Mouse (Mus musculus) MEL (cell line): ENCODE measurements at regions not wholly inside any gene's neighbourhood (a gene's known extent, or its start where the extent isn't known, plus 50 kb on each side); places are given as distances from the start of the nearest gene placed in this dataset.

Source experiments
- BHLHE40 ChIP-seq: IDR thresholded peaks from 2 replicates; pipeline ENCODE4 v1.6.1; 2012; ENCODE audit warnings: low read depth, mild to moderate bottlenecking, inconsistent platforms, low read length, improper control_type of control experiment, borderline replicate concordance
- CHD1 ChIP-seq: IDR thresholded peaks from 2 replicates; pipeline ENCODE4 v1.6.1; 2012; ENCODE audit warnings: low read depth, mild to moderate bottlenecking, inconsistent platforms, low read length, improper control_type of control experiment
- CTCF ChIP-seq, 3 experiments: IDR thresholded peaks in 2 of 3; conservative IDR thresholded peaks in 1 of 3; 2 replicates each; pipeline ENCODE4 v1.5.1; 2011 to 2012; ENCODE audit warnings: low read length in 3 of 3, low read depth in 2 of 3, mild to moderate bottlenecking in 2 of 3, improper control_type of control experiment in 1 of 3, inconsistent platforms in 1 of 3, mixed read lengths in 1 of 3, moderate library complexity in 1 of 3; ENCODE audit not compliant: control insufficient read depth in 1 of 3, insufficient read depth in 1 of 3, poor library complexity in 1 of 3, severe bottlenecking in 1 of 3
- E2F4 ChIP-seq: IDR thresholded peaks from 2 replicates; pipeline ENCODE4 v1.6.1; 2011; ENCODE audit warnings: low read depth, low read length, improper control_type of control experiment, borderline replicate concordance
- EP300 ChIP-seq, 2 experiments: IDR thresholded peaks; 2 replicates each; pipeline ENCODE4 v1.6.1; 2011; ENCODE audit warnings: improper control_type of control experiment in 2 of 2, low read length in 2 of 2, low read depth in 1 of 2, mild to moderate bottlenecking in 1 of 2
- MXI1 ChIP-seq: IDR thresholded peaks from 2 replicates; pipeline ENCODE4 v1.6.1; 2011; ENCODE audit warnings: mild to moderate bottlenecking, low read depth, low read length, improper control_type of control experiment
- POLR2A ChIP-seq, 2 experiments: IDR thresholded peaks; 2 replicates each; pipeline ENCODE4 v1.6.1; 2011 to 2012; ENCODE audit warnings: low read length in 2 of 2, mild to moderate bottlenecking in 2 of 2, control low read depth in 1 of 2, improper control_type of control experiment in 1 of 2, low read depth in 1 of 2, moderate library complexity in 1 of 2; ENCODE audit not compliant: control insufficient read depth in 1 of 2, insufficient read depth in 1 of 2, poor library complexity in 1 of 2
- RAD21 ChIP-seq: IDR thresholded peaks from 2 replicates; pipeline ENCODE4 v1.6.1; 2011; ENCODE audit warnings: mild to moderate bottlenecking, low read depth, low read length, improper control_type of control experiment
- USF1 ChIP-seq: IDR thresholded peaks from 2 replicates; pipeline ENCODE4 v1.6.1; 2014; ENCODE audit warnings: low read depth, mild to moderate bottlenecking, inconsistent platforms, low read length, improper control_type of control experiment, moderate library complexity
- ZC3H11A ChIP-seq: IDR thresholded peaks from 2 replicates; pipeline ENCODE4 v1.6.1; 2012; ENCODE audit warnings: low read depth, mild to moderate bottlenecking, inconsistent platforms, low read length, improper control_type of control experiment
- ZNF384 ChIP-seq: IDR thresholded peaks from 2 replicates; pipeline ENCODE4 v1.6.1; 2012; ENCODE audit warnings: low read depth, mild to moderate bottlenecking, inconsistent platforms, low read length, improper control_type of control experiment

GRCm38 (mm10) chr10:17411300-17411987, 311.6 kb upstream of the Cited2 start:
- TF ChIP-seq POLR2A (IDR thresholded peaks at IDR 0.05; ENCODE audit: control insufficient read depth in 1 of 2, insufficient read depth in 1 of 2, low read depth in 1 of 2, low read length in 2 of 2, poor library complexity in 1 of 2) (no peak), CTCF (IDR thresholded peaks at IDR 0.05 in 2 of 3, conservative IDR thresholded peaks at IDR 0.05 in 1 of 3; ENCODE audit: control insufficient read depth in 1 of 3, insufficient read depth in 1 of 3, low read depth in 2 of 3, low read length in 3 of 3, poor library complexity in 1 of 3, severe bottlenecking in 1 of 3) (no peak), MXI1 (no peak), CHD1 (no peak), BHLHE40 (no peak), E2F4 (no peak), RAD21 (no peak), ZNF384 (no peak), EP300 (IDR thresholded peaks at IDR 0.05; ENCODE audit: low read depth in 1 of 2, low read length in 2 of 2) (no peak), ZC3H11A (no peak), USF1 (no peak)
